Mouse (Mus musculus) heart, adult 2 months (tissue): ENCODE data around the gene Ksr2.

ENCODE experiments used
- CTCF ChIP-seq: fragments of 200-600 bp; IDR thresholded peaks from 2 replicates; pipeline ENCODE4 v1.8.1; 2022; ENCODE audit warnings: antibody characterized with exemption, mild to moderate bottlenecking, moderate library complexity
- EP300 ChIP-seq: fragments of 200-500 bp; IDR thresholded peaks from 2 replicates; pipeline ENCODE4 v1.6.1; 2011; ENCODE audit warnings: low read depth, low read length, control low read depth; ENCODE audit not compliant: insufficient read depth
- POLR2A ChIP-seq: fragments of 200-500 bp; IDR thresholded peaks from 2 replicates; pipeline ENCODE4 v1.6.1; 2011; ENCODE audit warnings: mild to moderate bottlenecking, low read depth, low read length, control low read depth; ENCODE audit not compliant: insufficient read depth

- TF ChIP-seq CTCF (no peak), POLR2A (no peak), EP300 (no peak)
Measured at GRCm38 (mm10) chr5:117552096-117552495, 138.3 kb downstream of the Ksr2 start.
